ENCODE assay signal across 50 mouse cellular contexts in genomic region chr11:59369848-59370247, GRCm38 (mm10). TPM values are rescaled to one million over a fixed set of nuclear protein-coding genes. Genes with fewer than 3 reads are reported as not detected.
"Had no signal": no experiment of that assay in that cellular context is flagged by ENCODE, and none has a peak within 500 bp of the region (broad histone marks: within the 10 kb centered on the region; RNA-seq: fewer than 3 reads in every experiment).

No protein-coding gene starts in this region.

- H3K27me3 ChIP-seq: heart, embryonic 12.5 days; hindbrain, embryonic 12.5 days; hindbrain, embryonic 13.5 days; hindbrain, embryonic 15.5 days; intestine, embryonic 15.5 days; kidney, embryonic 15.5 days had no signal

- H3K4me2 ChIP-seq: heart, embryonic 11.5 days; heart, embryonic 12.5 days; heart, embryonic 13.5 days; heart, embryonic 15.5 days; hindbrain, embryonic 12.5 days; hindbrain, embryonic 13.5 days; hindbrain, embryonic 14.5 days; hindbrain, embryonic 15.5 days; intestine, embryonic 15.5 days; kidney, embryonic 15.5 days had no signal

- ATAC-seq: hindbrain, embryonic 16.5 days; hindbrain, postnatal 0 days; inflammation-experienced regulatory T-cells, adult 6 months; intestine, embryonic 15.5 days; intestine, embryonic 16.5 days; intestine, postnatal 0 days had no signal

- H3K36me3 ChIP-seq: heart, embryonic 10.5 days; heart, embryonic 12.5 days; heart, embryonic 13.5 days; heart, embryonic 15.5 days; hindbrain, embryonic 10.5 days; hindbrain, embryonic 12.5 days; hindbrain, embryonic 13.5 days; hindbrain, embryonic 15.5 days; intestine, embryonic 15.5 days; kidney, embryonic 15.5 days had no signal

- H3K4me3 ChIP-seq: heart, embryonic 10.5 days; heart, embryonic 12.5 days; heart, embryonic 13.5 days; heart, embryonic 15.5 days; hindbrain, embryonic 10.5 days; hindbrain, embryonic 12.5 days; hindbrain, embryonic 13.5 days; hindbrain, embryonic 15.5 days; intestine, embryonic 15.5 days; kidney, embryonic 15.5 days; layer of hippocampus, adult 2 months had no signal

- DNase-seq: heart, postnatal 10 days; heart, postnatal 14 days; heart, postnatal 36 days; heart, postnatal 4 days; kidney, adult 11 months; kidney, adult 18-20 months; kidney, adult 2 months; kidney, adult 8-10 months; kidney, adult 9 months; kidney, postnatal 10 days; kidney, postnatal 14 days; kidney, postnatal 25 days; kidney, postnatal 36 days; kidney, postnatal 4 days; layer of hippocampus, adult 9-11 months; layer of hippocampus, postnatal 36 days had no signal

- H3K27ac ChIP-seq: heart, embryonic 10.5 days; heart, embryonic 13.5 days; heart, embryonic 15.5 days; hindbrain, embryonic 10.5 days; hindbrain, embryonic 12.5 days; hindbrain, embryonic 13.5 days; hindbrain, embryonic 14.5 days; hindbrain, embryonic 15.5 days; hindbrain, postnatal 0 days; intestine, embryonic 15.5 days; kidney, embryonic 15.5 days; kidney, postnatal 0 days; layer of hippocampus, adult 2 months had no signal

- H3K9me3 ChIP-seq: heart, embryonic 10.5 days; heart, embryonic 12.5 days; heart, embryonic 13.5 days; heart, embryonic 15.5 days; hindbrain, embryonic 10.5 days; hindbrain, embryonic 12.5 days; hindbrain, embryonic 13.5 days; hindbrain, embryonic 15.5 days; intestine, embryonic 15.5 days; kidney, embryonic 15.5 days had no signal

- H3K4me1 ChIP-seq: heart, embryonic 12.5 days had no signal

- H3K9ac ChIP-seq: heart, embryonic 12.5 days; heart, embryonic 13.5 days; heart, embryonic 15.5 days; hindbrain, embryonic 12.5 days; hindbrain, embryonic 13.5 days; hindbrain, embryonic 14.5 days; hindbrain, embryonic 15.5 days; intestine, embryonic 15.5 days; kidney, embryonic 15.5 days had no signal

RNA-seq across cellular contexts. Expression of gene Prss38, which starts 5.6 kb away (rescaled TPM):
- total RNA-seq: heart, postnatal 10 days; heart, postnatal 14 days; heart, postnatal 25 days; heart, postnatal 36 days; heart, postnatal 4 days; hematopoietic stem cell, adult 5-6 weeks; hindbrain, postnatal 0 days; layer of hippocampus, adult 18-20 months; layer of hippocampus, adult 2 months; layer of hippocampus, adult 8-10 months; layer of hippocampus, postnatal 10 days; layer of hippocampus, postnatal 25 days; layer of hippocampus, postnatal 36 days; left cerebral cortex, adult 18-20 months had no signal
- polyA plus RNA-seq: heart, embryonic 10.5 days; heart, embryonic 11.5 days; heart, embryonic 12.5 days; heart, embryonic 13.5 days; heart, embryonic 14.5 days; heart, embryonic 15.5 days; heart, embryonic 16.5 days; heart, postnatal 0 days; hindbrain, embryonic 10.5 days; hindbrain, embryonic 11.5 days; hindbrain, embryonic 12.5 days; hindbrain, embryonic 13.5 days; hindbrain, embryonic 14.5 days; hindbrain, embryonic 15.5 days; hindbrain, embryonic 16.5 days; hindbrain, postnatal 0 days; intestine, embryonic 14.5 days; intestine, embryonic 15.5 days; intestine, embryonic 16.5 days; intestine, postnatal 0 days; kidney, adult 2 months; kidney, embryonic 14.5 days; kidney, embryonic 15.5 days; kidney, embryonic 16.5 days; kidney, postnatal 0 days; large intestine, adult 2 months had no signal
